Mouse (Mus musculus) telencephalon, adult 2 months (tissue): ENCODE results near the gene Vps13d.

Experiments used
- DNase-seq: peaks from one replicate; pipeline ENCODE4 v3.0.0-alpha.2; 2011; ENCODE audit warnings: low read depth, low spot score

Gene Vps13d

DNA sequence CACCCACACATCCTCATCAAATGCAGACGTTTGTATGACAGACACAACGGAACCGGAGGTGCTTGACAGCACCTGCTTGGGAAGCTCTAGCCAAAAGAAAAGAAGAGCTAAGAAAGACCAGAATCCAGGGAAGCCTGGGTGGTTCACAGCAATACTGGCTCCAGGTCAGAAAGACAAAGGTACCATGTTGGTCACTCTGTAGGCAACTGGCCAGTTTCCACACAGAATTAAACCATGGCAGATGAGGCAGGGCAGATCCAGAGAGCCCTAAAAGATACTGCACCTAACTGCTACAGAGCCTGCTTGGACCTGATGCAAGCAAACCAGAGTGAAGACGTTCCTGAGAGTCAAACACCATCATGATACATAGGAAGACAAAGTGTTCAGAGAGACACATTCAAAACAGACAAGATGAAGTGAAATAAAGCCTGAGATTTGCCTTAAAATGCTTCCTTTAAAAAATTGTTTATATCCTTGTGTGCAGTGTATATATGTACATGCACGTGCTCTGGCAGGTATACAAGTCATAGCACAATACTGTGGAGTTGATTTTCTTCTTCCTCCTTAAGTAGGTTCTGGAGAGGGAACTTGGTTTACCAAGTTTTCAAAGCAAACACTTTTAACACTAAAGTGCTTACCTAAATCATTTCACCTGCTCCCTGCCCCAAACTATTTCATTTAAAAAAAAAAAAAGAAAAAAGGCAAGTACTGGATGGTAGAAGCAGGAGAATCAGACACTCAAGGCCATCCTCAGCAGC, 44.3 kb downstream of the Vps13d start:
- DNase-seq: no peak

DNA sequence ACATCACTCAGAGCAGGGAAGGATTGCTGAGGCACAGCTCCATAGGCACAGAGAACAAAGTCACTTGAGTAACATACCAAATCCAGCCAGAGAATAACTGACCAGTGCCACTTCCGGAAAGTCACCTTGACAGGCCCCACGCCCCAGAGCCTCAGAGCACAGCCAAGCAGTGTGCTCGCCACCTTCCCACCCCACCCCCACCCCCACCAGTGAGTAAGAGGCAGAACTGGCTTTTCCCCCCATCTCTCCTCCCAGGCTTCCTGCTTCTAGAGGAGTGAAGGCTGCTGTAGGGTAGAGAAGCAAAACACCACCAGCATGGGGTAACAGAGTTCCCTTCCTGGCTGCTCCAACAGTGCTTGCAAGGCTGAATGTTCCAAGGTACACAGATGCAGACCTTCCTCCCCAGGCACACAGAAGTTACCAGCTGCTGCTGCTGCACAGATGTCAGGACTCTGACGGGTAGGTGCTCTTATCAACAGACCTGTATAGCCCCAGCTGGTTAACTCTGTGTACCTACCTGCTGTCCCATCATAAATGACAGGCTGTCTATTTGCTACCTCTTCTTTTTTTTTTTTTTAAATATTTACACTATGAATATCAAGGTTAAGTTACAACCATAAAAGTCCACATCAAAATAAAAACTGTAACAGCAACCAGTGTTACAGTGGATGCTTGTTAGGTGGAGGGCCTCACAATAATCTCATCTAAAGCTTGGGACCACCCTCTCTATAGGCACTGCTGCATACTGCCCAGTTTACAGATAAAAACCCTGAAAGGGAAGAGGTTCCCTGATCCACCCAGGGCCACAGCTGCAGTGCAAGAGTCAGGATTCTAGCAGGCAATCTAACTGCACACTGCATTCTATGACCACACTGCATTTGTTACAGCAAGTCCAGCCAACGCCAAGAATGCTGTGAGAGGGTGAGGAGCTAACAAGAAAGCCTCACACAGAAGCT, 47.5 kb downstream of the Vps13d start:
- DNase-seq: no peak

DNA sequence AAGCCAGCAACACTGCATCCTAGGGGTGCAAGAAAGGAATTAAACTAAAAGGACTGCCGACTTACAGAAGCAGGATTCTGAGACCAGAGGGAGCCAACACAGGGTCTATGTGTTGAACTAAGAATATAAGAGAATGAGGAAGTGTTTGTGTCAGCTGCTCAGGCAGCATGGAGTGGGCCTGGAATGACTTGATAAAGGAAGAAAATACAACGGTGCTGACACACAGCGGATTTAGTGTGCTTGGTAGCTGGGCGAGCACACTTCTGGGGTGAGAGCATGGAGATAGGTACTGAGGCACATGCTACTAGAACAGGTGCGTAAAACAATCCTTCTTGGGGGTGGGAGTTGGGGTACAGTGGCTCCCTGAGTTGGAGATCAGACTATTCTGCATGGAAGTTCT, 51.3 kb downstream of the Vps13d start:
- DNase-seq: no peak

DNA sequence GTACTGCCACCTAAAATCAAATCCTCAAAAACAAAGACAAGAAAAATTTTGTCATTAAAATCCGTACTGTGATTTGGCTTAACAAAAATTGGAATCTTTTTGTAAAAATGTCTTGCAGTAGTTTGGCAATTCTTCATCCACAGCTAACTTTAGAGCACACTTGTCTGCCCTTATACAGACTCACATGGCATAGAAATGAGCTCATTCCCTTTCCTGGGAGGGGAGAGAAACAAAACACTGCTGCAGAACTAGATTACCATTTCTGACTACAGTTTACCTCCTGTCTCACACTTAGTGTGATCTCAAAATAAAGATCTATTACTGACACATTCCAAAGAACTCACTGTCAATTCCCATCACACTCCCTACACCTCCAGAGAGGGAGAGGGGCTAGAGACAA, 58.1 kb downstream of the Vps13d start:
- no peak for DNase-seq

DNA sequence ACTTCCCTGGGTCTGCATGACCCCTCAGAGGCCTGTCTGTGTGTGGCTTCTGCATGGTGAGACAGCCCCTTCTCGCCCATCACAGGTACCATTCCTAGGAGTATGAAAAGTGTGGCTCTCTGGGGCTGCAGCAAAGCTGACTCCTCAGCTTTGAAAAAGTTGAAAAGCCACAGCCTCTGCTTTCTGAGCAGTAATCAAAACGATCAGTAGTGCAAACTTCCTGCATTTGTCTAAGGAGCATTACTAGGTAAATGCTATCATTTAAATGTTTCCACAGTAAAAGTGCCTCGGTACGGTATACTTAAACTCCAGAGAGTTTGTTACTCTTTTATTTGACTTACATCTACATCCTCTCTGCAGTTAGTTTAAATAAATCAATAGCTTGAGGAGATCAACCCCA, 59.3 kb downstream of the Vps13d start:
- no peak for DNase-seq

DNA sequence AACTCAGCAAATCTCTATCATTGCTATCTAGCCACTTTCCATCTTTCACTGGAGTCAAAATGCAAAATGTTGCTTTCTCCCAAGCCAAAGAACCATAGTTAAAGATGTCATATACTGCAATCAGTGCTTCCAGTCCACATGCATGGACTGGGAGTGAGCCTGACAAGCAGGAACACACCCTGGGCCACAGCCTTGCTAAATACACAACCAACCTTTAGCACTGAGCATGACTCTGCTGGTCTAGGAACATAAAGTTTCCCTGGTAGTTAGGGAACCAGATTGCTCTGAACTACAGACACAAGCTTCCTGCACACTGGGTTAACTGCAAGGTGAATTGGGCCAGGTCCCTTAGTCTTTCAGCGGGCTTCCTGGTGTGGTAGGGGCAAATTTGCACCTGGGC, 64.0 kb downstream of the Vps13d start:
- no peak for DNase-seq

DNA sequence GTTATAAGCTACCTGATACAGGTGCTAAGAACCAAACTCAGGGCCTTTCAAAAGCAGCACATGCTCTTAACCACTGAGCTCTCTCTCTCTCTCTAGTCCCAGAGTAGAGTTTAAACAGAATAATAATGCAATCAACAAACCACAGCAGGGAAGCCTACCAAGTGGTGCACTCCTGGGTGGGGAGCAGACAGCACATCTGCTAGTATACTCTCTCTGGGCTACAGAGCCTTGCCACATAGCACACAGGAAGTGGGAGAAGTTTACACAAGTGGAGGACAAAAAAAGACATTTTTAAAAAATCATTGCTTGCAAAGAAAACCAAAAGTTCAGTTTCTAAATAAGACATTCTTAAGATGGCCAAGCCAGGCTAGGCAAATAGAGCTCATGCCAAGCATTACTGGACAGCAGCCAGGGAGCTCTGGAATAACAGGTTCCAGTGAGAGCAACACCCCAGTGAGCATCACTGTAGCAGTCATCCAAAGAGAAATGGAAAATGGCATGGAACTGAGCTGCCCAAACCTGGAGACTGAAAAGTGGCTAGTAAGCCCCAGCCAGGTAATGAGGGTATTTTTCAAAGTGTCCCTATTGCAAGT, 64.8 kb downstream of the Vps13d start:
- peak; percentile 66 for DNase-seq

DNA sequence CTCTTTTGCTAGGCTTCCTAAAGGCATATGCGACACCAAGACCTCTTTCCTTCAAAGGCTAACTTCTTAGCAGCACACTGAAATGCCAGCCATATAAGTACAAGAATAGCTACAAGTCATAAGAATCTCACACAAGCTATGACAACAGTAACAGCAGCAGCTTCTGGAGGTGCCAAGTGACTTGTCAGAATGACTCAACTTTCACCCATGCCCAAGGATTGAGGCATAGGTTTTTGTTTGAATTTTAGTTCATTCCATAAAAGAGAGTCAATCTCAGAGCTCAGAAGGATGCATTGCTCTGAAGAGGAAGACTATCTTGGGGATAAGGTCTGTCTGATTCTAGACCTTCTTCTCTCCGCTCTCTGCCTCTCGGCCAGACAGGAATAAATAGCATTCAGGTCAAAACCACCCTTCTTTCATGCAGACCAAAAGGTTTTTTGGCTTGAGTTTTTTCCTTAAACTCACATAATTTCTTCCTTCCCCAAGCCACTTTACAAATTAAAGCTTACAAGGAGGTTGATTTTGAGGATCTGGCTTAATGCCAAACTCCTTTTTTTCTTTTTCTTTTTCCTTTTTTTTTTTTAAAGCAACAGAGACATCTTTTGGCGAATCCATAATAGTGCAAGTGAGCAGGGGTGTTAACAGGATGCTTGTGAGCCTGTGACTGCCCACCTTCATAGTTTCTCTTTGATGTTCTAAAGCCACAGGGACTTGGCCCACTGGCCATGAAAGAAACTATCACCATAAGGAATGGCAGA, 69.2 kb downstream of the Vps13d start:
- peak; percentile 44 for DNase-seq

DNA sequence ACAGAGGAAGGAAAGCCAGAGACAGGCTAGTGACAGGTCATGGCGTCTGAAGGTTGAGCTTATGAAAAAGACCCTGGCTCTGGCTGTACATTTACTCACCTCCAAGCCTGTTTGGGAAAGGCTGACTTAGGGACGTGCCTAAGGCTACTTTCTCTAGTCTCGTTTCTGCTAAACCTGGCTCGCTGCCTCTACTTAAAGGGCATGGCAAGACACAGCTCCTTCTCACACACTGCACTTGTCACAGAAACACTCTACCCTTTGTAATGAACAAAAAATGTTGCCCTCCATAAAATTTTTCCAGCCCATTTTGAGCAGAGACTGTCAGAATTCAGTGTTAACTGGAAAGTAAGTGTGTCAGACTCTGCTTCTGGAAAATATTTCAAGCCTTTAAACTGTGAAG, 70.4 kb downstream of the Vps13d start:
- DNase-seq: no peak

DNA sequence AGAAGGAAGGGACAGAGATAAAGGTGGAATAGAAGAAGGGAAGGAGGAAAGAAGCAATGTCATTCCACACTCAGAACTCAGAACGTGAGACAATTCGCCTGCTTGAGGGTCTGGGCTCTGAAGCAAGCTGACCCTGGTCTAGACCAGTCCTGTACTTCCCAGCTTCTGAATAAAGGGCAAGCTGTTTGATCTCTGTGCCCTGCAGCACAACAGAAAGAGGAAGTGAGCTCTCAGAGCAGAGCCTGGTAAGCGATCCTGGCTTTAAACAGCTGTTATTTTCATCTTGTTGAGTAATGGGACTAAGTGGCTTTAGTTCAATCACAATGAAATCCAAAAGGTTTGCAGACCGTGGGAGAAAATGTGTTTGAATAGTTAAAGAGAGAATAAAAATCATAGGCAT, 83.2 kb downstream of the Vps13d start:
- no peak for DNase-seq

DNA sequence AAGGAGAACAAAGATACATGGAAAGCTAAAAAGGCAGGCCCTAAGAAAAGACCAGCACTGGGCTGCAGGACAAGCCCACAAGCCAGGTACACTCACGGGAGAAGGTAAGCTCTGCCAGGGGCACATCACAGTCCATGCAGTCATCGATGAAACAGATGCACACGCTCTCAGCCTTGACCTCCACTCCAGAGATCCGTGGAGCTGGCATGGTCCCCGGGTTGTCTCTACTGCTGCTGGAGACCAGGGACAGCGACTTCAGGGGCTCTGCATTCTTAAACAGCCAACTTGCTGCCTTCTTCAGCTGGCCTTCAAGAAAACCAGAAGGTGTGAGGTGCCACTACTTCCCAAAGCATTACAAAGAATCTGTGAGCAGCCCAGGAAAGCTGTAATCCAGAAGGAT, 84.1 kb downstream of the Vps13d start:
- no peak for DNase-seq

DNA sequence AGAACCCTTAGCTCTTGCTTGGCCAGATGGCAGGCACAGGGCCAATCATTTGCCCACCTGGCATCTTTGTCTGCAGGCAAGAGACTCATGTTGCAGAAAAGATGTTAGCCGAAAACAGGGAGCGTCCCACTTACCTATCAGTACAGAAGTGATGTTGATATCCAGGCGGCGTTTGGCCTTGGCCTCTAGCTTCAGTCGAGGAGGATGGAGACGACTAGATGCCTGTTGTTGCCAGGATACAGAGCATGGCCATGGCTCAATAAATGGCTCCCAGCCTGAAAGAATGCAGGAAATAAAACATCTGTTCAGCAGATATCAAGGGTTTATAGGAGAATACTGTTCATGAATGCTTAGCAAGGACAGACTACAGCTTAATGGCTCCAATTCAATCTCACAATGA, 88.0 kb downstream of the Vps13d start:
- no peak for DNase-seq

DNA sequence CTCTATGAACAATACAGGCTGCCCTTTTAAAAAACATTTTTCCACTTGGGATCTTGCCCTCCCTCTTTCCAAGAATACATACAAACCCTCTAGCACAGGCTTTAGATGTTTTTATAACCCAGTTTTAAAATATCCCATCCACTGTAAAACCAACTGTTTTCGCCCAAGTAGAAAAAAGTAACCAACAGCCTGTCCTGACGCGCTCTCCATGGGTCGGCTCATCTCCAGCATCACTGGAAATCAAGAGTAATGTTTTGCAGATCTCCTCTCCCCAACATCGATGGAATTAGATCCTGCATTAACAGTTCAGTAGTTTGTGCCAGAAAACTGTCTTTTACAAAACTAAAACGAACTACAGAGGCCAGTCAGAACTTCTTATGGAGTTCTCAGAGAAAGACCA, 89.5 kb downstream of the Vps13d start:
- peak; percentile 41 for DNase-seq

DNA sequence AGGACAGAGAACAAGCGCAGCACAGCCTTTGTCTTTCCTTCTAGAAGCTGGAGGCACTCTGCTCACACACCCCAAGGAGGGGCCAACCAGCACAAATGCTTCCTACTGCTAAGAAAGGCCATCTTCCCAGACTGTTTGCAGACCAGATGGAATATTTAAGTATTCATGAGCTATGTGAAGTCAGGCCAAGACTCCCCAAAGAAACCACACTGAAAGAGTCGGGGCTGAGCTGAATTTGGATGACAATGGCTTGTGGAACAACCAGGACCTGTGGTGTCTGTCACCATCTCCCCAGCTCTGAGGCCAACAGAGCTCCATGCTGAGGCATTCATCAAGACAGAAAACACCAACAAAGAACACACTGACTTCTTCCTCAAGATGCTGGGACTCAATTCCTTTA, 89.9 kb downstream of the Vps13d start:
- DNase-seq: peak; percentile 74

DNA sequence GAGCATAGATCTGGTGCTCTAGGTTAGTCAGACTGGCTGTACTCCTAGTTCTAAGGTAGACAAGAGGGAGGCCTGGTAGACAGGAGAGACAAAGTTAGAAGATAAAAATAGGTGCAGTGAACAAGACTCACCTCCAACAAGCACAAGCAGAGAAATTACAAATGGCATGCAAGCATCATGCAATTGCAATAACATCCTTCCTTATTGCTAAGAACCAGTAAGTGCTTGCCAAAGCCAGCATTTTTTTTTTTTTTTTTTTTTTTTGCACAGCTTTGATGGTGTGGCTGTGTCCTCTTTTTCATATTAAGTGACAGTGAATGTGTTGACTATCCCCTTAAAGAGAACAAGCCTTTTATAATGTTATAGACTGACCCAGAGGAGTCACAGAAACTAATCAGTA, 91.2 kb downstream of the Vps13d start:
- DNase-seq: no peak

DNA sequence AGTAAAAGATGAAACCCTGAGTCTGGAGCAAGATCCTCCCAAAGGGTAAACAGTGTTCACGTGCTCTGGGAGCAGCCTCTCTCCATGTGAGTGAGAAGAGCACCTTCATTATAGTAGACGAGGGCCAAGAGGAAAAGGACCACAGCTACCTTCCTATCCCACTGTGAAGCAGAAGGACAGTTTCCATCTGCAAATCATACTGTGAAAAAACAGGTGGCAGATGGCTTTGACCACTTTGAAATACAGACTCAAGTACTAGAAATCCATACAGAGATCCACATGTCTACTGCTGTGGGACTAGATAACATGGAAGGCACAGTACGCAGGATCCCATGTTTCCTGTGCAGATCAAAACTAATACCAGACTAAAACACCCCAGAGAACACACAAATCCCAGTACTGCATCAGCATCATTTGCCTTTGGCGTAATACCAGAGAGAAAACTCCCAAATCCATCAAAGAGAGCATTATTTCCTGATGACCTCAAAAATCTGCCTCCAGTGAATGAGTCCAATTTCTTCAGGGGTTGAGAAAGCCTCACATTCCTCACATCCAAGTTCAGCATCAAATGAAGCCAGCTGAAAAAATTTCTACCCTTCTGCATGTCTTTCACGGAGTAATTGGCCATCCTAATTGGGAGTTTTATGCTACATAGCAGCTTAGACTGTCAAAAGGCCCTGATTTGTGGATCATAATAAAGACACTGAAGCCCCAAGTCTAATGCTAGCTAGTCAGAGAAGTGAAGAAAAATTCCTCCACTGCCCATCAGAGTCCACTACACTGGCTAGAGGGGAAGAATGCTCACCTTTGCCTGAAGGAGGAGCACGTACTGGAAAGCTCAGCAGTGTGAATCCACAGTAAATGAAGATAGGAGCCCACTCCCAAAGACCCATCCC, 92.7 kb downstream of the Vps13d start:
- DNase-seq: no peak

DNA sequence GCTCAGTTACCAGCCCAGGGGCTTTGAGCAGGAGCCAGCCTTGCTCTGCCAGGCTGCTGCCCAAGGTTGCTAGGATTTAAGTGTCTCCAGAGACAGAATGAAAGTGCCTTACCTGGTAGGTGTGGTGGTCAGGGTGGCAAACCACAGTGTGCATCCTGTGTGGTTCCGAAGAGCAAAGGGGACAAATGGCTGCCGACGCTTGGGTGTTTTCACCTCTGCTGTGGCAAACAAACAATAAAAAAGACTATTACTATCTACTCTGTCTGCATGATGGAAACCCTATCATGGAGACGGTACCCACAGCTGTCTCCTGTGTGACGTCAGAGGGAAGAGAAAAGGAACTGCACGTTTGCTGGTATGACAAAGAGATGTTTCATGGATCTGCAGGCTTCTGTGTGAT, 95.0 kb downstream of the Vps13d start:
- DNase-seq: no peak

DNA sequence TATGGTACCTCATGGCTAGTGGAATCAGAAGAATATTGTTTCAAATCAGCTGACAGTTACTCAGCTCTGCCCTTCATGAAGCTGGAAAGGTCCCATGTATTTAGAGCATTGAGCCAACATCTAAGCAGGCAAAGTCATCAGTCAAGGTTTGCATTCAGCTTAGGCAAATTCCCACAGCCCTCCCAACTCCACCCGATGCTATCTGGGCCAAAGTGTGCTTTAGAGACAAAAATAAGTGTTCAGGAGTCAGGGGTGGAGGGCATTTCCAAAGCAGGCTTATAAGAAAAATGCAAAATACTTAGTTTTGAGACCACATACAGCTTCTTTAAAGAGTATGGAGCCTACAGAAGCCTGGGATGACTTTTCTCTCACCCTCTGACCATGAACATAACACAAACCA, 95.5 kb downstream of the Vps13d start:
- DNase-seq: no peak

DNA sequence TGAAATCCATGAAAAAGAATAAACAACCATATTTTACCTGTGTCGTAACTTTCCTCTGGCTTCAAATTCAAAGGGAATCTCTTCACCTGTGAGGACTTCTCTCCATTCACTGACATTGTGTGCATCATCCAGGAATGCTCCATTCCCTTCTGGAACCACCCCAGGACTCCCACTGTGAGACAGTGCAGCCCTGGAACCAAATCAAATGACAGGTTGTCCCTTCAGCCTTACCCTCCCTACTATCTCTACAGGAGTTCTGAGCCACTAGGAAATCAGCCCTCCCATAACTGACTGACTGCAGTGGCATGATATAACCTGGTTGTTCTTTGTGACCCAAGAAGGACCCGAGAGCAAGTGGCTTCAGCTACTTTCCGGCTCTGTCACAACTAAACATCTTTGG, 96.8 kb downstream of the Vps13d start:
- DNase-seq: no peak

DNA sequence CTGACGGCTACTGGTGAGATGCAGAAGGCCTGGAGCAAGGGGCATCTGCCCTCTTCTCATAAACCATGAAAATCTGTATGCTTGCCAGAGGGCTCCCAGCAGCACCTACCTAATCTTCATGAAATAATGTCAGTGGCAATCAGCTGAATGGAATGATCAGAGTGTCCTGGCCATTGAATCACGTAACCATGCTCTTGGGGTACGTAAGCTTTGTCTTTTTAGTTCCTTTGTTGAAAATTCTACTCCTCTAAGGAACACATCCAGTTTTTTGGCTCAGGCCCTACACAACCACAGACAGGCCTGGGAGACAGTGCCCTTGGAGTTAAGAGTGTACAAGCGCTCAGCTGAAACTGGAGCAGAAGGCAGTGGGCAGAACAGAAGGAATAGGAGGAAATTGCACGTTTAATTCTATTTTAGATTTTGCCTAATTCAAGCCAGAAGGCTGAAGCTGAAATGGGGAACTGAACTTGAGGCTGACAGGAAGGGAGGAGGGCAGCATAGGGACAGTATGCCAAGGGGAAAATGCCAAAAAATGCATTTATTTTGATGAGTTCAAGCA, 98.2 kb downstream of the Vps13d start:
- DNase-seq: peak; percentile 77
